Mouse (Mus musculus) mouse embryonic stem cell (cell line): ENCODE measurements around the gene Barhl1.

Source experiments
- in situ Hi-C, 2 experiments: fragments of 300-500 bp; cut with MboI; formaldehyde crosslinking; loops; 1 replicate in 1 of 2; 3 replicates in 1 of 2; pipeline ENCODE4 v1.14.3; 2019 to 2020; ENCODE audit warnings: low sequenced_read_pairs in 2 of 2, low pct_unique_long_range_greater_than_20kb in 1 of 2, mixed read lengths in 1 of 2; ENCODE audit not compliant: unreplicated experiment in 1 of 2

The Barhl1 gene

GRCm38 (mm10) chr2:28884914-28885313 is 31.6 kb downstream of the Barhl1 start:
- in situ Hi-C loops = no loop called here

GRCm38 (mm10) chr2:28882826-28883485 is 33.5 kb downstream of the Barhl1 start:
- in situ Hi-C loops = no loop called here

- in situ Hi-C loops = no loop called here
These were observed 34.4 kb downstream of the Barhl1 start for GRCm38 (mm10) chr2:28882047-28882446.

GRCm38 (mm10) chr2:28881275-28881674 is 35.2 kb downstream of the Barhl1 start:
- in situ Hi-C loops = no loop called here

- in situ Hi-C loops = no loop called here
These were observed 40.9 kb downstream of the Barhl1 start for GRCm38 (mm10) chr2:28875554-28875953.

- in situ Hi-C loops = no loop called here
These were observed 49.0 kb downstream of the Barhl1 start for GRCm38 (mm10) chr2:28867495-28867894.

- in situ Hi-C loops = no loop called here
These were observed 52.6 kb downstream of the Barhl1 start for GRCm38 (mm10) chr2:28863857-28864256.

GRCm38 (mm10) chr2:28860678-28861423 is 55.6 kb downstream of the Barhl1 start:
- in situ Hi-C loops = no loop called here

GRCm38 (mm10) chr2:28859303-28859702 is 57.2 kb downstream of the Barhl1 start:
- in situ Hi-C loops = no loop called here
